Mouse (Mus musculus): ENCODE measurements around the gene Myoz2.

- TF ChIP-seq TAL1 (IDR thresholded peaks at IDR 0.05; ENCODE audit: low read length) (no peak), GATA1 (IDR thresholded peaks at IDR 0.05; ENCODE audit: low read length) (no peak)
Measured at GRCm38 (mm10) chr3:123061931-123062330, 27.1 kb upstream of the Myoz2 start.
